Mouse (Mus musculus) retina, embryonic 14.5 days (tissue): Measurements from ENCODE around the gene Pex11a.
A peak's percentile ranks its signal among the peaks of the same experiment; 100 is the strongest.

Experiments
- DNase-seq: peaks from one replicate; pipeline ENCODE4 v3.0.0-alpha.2; 2015; ENCODE audit warnings: low spot score

The Pex11a gene

DNA sequence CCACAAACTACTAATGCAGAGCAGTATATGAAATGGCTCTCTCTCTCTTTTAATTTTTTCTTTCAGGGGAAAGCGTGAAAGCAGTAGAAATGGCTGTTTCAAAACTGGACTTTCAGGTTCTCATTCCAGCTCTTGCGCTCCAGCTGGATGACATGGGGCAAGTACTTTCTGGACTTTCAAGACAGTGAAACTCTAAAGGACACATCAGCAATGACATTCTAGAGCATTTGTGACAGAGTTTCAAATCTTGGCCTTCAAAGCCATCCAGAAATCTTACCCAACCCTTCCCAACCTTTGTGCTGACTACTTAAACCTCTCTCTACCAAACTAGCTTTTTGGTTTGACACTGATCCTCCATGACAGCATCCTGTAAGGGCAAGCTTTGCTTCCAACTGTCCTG lies 4.0 kb downstream of the Pex11a start:
- no peak for DNase-seq

DNA sequence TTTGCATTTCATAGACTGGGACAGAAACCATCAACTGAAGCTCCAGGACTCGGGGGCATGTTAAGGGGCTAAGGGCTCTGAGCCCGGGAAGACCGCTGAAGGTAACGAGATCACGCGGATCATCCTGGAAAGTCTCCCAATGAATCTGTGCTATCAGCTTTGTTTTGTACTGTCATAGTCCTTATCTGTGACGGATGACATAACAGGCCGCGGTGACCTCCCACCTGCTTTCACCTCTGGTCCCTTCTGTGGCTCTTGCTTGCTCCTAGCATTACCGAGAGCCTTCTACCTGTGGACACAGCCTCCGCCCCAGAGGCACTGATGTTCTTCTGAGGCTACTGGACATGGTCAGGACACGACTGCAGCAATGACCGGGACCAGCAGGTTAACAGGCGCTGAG lies 6.4 kb downstream of the Pex11a start:
- no peak for DNase-seq

DNA sequence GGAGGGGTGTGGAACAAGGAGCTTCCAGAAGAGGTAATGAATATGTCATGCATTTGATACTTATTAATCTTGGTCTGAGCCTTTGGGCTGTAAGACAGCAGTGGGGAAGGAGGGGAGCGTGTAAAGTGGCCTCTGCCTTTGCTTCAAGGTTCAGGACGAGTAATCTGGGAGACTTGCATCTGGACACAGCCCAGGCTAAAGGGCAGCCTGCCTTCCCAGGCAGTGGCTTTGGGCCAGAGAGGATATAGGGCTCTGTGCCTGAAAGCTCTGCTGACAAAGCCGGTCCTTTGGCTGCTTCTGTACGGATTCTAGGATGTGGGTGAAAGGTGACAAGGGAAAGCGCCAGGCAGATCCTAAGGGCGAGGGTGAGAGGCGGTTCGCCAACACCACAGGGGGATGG lies 8.4 kb downstream of the Pex11a start:
- DNase-seq, result no peak

DNA sequence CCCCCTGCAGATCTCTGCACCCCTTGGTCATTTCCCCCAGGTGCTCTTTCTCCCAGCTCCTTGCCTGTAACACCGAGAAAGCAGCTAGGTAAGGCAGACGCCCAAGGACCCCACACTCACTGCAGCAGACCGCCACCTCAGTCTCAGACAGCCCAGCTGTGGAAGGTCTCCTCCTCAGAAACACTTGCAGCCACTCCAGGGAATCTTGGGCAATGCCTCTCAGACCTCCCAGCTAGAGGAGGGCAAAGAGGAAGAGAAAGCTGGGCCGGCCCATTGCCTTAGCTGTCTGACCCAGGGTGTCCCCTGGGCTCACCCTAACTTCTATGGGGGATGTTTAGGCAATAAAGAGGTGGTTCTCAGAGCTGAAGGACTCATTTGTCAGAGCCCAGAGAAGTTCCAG lies 10.3 kb downstream of the Pex11a start, which contains the start of gene Plin1:
Gene Plin1, minus strand, starts transcription at position 282 of the 400 bp plus-strand sequence.
- no peak for DNase-seq

DNA sequence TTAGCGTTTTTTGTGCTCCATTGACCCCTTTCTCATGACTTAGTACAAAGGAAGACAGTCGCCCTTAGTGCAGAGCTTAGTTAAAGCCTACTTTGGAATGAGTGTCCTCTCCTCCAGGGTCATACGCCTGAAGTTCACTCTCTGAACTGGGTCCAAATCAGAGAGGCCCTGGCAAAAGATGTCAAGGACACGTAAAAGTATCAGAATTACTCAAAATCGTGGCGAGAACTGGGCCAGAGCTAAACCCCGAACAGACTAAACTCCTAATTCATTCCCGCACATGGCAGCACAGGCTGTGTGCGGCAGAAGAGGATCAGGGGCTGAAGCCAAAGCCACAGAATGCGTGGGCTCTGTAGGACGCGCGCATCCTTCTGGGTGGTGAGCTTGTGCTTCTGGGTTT lies 11.5 kb downstream of the Pex11a start:
- DNase-seq, result no peak

DNA sequence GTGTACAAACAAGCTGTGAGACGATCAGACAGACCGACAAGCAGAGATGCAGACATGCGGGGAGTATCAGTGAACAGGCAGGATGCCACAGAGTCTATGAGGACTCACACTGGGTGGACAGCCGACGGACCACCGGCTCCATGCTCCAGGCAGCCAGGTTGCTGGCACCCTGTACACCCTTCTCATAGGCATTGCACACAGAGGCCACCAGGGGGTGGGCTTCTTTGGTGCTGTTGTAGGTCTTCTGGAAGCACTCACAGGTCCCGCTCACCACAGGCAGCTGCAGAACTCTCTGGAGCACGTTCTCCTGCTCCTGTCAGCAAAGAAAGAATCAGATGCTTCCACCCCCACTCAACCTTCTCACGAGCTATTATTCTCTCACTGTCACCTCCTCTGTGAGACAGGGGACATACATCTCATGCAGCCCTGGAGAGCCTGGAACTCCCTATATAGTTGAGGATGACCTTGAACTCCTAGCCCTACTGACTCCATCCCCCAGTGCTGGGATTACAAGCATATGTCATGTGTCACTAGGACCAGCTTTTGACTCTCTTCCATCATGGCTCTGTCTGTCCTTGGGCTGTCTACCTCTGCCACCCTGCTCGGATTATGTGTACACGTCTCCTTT lies 13.1 kb downstream of the Pex11a start:
- DNase-seq, result peak; percentile 42

DNA sequence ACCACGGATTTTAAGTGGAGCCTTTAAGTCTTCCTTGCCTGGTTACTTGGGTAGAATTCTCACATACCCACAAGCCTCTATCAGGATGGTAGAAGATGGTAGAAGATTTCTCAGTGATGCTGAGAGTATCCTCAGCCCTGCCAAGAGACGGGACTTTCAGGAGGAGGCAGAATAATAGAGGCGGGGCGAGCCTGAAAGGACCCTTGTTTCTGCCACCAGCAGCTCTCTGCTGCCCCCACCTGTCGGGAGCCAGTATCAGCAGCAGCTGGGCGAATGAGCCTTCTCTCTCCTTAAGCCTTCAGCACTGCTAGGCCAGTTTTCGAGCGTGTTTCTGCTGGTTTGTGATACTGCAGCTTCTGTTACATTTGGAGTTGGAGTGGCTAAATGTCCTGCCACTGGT lies 13.8 kb downstream of the Pex11a start:
- peak; percentile 88 for DNase-seq

DNA sequence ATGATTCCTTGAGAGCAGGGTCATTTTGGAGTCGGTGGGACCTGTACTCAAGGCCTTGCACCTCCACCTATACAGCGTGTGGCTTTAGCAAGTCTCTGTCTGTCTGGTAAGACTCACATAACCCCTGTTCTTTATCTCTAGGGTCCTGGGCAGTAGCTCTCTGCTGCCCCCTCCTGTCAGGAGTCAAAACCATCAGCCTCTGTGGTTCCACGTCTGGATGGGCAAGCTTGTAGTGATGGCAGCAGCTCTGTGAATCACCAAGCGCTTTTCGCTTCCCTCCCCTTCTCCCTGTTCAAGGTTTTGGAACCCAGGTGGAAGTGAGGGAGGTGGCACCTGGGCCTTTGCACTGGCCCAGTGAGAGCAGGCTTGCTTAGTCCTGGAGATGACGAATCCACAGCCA lies 14.7 kb downstream of the Pex11a start:
- DNase-seq, result peak; percentile 80

DNA sequence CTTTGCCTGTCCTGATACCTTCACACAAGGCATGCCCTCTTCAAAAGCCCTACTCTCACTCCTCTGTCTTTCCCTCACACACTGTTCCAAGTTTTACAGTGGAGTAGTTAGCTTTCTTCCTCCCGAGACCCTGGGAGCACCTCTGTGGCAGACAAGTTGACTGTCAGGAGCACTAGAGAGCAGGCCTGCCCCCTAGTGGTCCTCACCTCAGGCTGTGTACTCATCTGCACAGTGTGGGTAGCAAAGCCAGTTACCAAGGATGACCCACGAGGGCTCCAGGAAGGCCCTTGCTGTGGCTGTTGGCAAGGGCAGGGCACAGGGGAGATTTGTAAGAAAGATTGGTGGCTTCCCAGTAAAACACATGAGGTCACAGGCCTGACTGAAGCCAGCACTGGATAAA lies 15.8 kb downstream of the Pex11a start:
- peak; percentile 78 for DNase-seq

DNA sequence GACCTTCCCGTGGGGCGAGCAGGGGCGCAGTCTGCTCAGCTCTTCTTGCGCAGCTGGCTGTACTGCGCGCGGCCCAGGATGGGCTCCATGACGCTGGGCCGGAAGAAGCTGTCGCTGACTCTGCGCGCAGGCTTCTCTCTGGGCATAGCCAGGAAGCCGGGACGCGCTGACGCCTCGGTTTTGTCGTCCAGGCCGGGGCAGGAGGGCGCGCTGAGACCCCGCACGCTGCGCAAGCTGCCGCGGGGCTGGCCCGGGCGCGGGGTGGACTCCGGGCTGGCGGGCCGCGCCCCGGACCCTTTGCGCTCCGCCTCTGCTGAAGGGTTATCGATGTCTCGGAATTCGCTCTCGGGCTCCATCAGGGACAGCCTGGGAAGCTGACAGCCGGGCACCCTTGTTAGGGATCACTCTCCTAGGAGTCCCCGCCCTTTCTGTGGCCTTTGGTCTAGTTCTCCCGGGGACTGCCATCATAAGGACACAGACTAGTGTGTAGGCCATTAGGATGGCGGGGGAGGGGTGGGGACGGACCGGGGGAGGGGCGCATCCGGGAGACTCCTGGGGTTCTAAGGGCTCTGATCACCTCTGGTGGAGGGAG lies 21.4 kb downstream of the Pex11a start:
- peak; percentile 63 for DNase-seq

DNA sequence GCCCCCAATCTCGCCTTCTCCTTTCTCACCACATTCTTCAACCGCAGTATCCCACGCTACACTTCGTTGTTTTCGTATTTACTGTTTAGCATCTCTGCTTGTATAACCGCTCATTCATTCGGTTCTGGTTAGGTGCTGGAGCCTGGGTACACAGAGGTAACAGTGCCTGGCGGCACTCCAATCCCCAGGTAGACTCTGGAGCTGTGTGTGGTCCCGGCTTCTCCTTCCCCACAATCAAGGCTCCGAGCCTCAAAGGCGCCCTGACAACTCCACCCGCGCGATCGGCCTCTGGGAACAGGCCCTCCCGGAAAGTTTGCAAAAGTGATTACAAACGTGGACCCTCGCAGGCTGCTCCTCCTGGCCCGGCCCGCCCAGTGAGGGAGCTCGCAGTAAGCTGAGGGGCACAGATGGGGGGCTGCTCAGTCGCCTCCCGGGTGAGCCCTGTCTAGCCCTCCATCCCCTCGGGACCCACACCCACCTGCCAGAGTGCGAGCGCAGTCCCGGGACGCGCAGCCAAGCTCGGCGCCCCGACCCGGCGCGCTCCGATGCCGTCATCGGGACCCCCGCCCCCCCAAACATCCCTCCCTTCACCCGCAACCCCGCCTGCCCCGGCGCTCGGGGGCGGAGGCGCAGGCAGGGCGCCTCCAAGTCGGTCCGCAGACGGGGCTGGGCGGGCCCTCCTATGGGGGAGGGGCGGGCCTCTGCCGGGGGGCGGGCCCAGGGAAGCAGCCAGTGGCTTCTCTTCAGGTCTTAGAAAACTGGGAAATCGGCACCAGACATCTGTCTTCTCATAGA lies 27.5 kb downstream of the Pex11a start, which contains the start of gene Kif7:
Gene Kif7, minus strand, starts transcription at position 534 of the 795 bp plus-strand sequence.
- peak; percentile 82 for DNase-seq

DNA sequence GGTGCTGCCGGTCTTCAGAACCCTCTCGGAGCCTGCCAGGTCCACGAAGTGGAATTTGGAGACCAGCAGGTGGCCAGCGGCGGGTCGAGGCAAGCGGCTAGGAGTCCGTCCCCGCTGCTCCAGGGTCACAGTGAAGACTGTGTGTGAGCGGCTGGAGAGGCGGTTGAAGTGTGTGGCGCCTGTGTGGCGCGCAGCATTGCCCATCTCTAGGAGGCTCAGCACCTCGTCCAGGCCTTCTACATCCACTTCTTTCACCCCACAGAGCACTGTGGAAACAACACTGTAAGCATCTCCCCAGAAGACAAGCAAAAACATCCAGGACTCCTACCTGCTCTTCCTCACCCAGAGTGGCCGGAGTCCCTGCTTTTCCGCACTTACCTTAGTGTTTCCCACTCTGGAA lies 32.1 kb downstream of the Pex11a start:
- peak; percentile 20 for DNase-seq

DNA sequence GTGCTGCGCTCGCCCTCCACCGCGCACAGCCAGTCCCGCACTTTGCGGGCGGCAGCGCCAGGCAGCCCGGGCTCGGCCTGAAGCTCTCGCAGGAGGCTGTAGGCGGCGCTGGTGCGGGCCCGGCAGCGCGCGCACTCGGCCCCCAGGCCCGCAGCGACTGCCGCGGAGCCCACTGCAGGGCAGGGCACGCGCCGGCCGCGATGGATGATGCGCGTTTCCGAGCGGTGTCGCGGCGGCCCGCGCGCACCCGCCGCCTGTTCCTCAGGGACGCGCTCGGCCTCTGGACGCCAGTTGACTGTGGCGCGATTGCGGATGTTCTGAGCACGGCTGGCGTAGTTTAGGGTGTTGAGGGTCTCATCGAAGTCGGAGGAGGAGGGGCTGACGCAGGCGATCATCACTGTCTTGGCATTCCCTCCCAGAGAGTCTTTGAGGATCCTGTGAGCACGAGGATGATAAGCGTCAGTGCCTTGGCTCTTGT lies 32.8 kb downstream of the Pex11a start:
- peak; percentile 87 for DNase-seq

DNA sequence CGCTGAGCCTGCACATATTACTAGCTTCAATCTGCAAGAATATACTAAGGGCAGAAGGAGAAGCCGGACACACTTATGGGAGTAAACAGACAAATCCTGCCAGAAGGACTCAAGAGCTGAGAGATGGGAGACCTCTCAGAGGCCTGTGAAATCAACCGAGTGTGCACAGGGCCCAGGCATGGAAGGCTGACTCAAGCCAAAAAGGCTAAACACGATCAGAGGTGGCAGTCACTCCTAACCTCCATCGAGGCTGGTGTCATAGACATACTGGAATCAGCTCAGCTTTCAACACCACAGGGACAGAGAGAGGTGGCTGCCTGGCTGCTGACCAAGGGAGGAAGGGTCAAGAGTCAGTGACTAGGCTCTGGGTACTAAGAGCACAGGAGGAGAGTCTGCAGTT lies 37.7 kb downstream of the Pex11a start:
- no peak for DNase-seq

DNA sequence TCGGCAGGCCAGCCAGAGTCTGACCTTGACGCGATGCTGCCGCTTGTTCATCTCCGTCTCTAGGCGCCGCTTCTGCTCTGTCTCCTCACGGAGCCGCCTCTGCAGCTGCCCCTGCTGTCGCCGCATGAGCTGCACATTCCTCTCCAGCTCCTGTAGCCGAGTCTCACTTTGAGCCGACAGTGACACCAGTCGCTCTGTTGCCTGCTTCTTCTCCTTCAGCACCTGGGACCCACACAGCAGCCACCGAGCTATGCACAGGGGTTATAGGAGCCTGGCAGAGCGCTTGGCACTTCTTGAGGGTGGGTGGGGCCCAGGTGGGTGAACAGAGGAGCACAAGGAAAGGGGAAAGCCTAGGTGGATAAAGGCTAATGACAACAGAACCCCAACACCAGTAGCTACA lies 40.2 kb downstream of the Pex11a start:
- no peak for DNase-seq

DNA sequence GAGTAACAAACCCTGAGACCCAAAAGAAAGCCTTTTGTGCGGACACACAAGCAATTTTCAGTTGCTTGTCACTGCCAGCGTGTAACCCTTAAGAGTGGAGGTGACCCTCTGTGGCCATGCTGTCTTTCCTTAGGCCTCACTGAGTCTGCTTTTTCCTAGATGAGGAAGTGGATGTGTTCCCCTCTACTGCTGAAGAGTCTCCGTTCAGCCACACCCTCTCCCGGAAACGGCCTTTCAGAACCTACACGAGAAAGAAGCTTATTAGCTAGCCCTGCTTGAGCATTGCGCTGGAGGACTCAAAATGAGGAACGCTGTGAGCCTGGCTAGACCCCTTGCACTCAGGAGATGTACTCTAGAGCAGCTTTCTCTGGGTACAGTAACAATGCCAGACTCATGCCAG lies 46.4 kb downstream of the Pex11a start:
- DNase-seq, result no peak
